Comparison of ENCODE assay signal across 7 mouse cellular contexts in the genomic region with DNA sequence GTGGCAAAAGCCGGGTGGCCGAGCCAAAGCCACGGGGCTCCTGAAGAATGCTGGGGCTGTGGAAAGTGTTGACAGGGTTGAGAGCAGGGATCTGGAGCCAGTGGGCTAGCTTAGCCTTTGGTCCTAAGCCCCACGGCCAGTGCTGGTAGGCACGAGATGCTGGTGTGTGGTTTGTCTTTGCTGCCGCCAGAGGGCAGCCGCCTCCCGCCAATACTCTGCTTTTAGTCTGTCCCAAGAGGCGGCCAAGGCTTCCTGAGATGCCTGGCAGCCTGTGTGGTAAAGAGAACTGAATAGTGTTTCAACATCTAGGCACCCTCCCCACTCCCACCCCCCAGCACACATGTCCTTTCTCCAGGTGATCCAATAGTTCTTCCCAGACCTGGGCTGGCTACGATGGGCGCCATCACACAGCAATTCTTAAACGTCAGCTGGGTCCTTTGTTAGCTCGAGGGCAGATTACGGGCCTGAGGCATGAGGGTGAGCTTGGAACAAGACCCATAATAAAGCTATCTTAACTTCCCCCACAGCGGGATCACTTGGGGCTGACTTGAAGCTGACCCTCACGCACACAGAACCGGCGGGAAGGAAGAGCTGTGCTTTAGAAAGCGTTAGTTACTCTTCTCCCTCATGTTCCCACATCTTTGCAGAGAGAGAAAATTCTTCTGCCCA. TPM values are rescaled to one million over a fixed set of nuclear protein-coding genes. Genes with fewer than 3 reads are reported as not detected.
DNase-seq lines count a peak whose midpoint lies in the region; ATAC-seq lines count a peak whose summit lies in the region.

No protein-coding gene starts in this region.

- no peak overlapping the region for H3K27ac ChIP-seq in intestine, embryonic 15.5 days
- peak overlapping the region; percentile 13; the same call in 1 of the 2 replicates for H3K27ac ChIP-seq in midbrain, embryonic 15.5 days

- H3K27me3 ChIP-seq in intestine, embryonic 15.5 days (replicated peaks), result peaks cover 8% of the 10 kb centered on the region; the same call in 1 of the 2 replicates
- peaks cover 8% of the 10 kb centered on the region; the same call in 1 of the 2 replicates for H3K27me3 ChIP-seq in midbrain, embryonic 15.5 days (replicated peaks)

- 0 out of 2 replicates have a peak, but pooled peaks cover 4% of the 10 kb centered on the region for H3K4me1 ChIP-seq in intestine, embryonic 15.5 days (replicated peaks)
- H3K4me1 ChIP-seq in midbrain, embryonic 15.5 days, result peaks cover 43% of the 10 kb centered on the region

- peak; percentile 72 to 77 for DNase-seq in adrenal gland, adult 18-20 months (ENCODE audit: low spot score in 2 of 2)
- DNase-seq in gastrocnemius, adult 8-10 months (ENCODE audit: low spot score in 2 of 2), result peak; percentile 54 to 63
- DNase-seq in left cerebral cortex, postnatal 36 days (ENCODE audit: low spot score in 2 of 2), result peak; percentile 65 to 77
- peak; percentile 39 to 72 for DNase-seq in spleen, adult 18-20 months

- H3K4me3 ChIP-seq in intestine, embryonic 15.5 days (replicated peaks), result no peak overlapping the region
- no peak overlapping the region for H3K4me3 ChIP-seq in midbrain, embryonic 15.5 days

- no peaks in the 10 kb centered on the region for H3K36me3 ChIP-seq in intestine, embryonic 15.5 days
- no peaks in the 10 kb centered on the region for H3K36me3 ChIP-seq in midbrain, embryonic 15.5 days (replicated peaks)

- peak; percentile 84 for ATAC-seq in common myeloid progenitor, adult 5-6 weeks (replicated peaks; ENCODE audit: low read depth, poor library complexity, severe bottlenecking)
- peak; percentile 83 for ATAC-seq in intestine, embryonic 15.5 days
- peak; percentile 82 for ATAC-seq in midbrain, embryonic 15.5 days (replicated peaks)

- H3K9me3 ChIP-seq in intestine, embryonic 15.5 days, result no peaks in the 10 kb centered on the region
- H3K9me3 ChIP-seq in midbrain, embryonic 15.5 days, result no peaks in the 10 kb centered on the region

- H3K4me2 ChIP-seq in intestine, embryonic 15.5 days (replicated peaks), result no peak overlapping the region
- H3K4me2 ChIP-seq in midbrain, embryonic 15.5 days, result no peak overlapping the region

- 32% methylated on average over 19 of the region's 19 CpGs for WGBS in intestine, embryonic 15.5 days
- WGBS in midbrain, embryonic 15.5 days, result 15% methylated on average over 19 of the region's 19 CpGs

- no peak overlapping the region for H3K9ac ChIP-seq in intestine, embryonic 15.5 days
- no peak overlapping the region for H3K9ac ChIP-seq in midbrain, embryonic 15.5 days

- intact Hi-C loops in left cerebral cortex, postnatal 36 days (cut with DNase I), result loop anchor here (2.0 to 5.0 kb wide), 2 partner anchors 166 to 244 kb away; partner anchors contain the start of genes Islr and Islr2

RNA-seq across cellular contexts. Expression of gene Stra6, which starts 25.0 kb away (rescaled TPM):
- 1 to 10 TPM; 1.1 to 1.5 TPM for total RNA-seq in adrenal gland, adult 18-20 months (2021)
- not detected in 2 replicates for total RNA-seq in common myeloid progenitor, adult 5-6 weeks (2017)
- under 1 TPM in 3 of 4 experiments, not detected in 1; 0.10 to 0.43 (median 0.19) TPM for total RNA-seq in gastrocnemius, adult 8-10 months (2022)
- 4.5 and 4.6 TPM in 2 replicates for polyA plus RNA-seq in intestine, embryonic 15.5 days (2015; fragmentation: Nextera tagmentation; extraction: Ambion mirVana)
- 1 to 10 TPM; 5.6 to 7.3 TPM for total RNA-seq in left cerebral cortex, postnatal 36 days (2021)
- polyA plus RNA-seq in midbrain, embryonic 15.5 days (2015; fragmentation: Nextera tagmentation; extraction: Ambion mirVana), result 15.0 and 15.7 TPM in 2 replicates

RNA-seq across cellular contexts. Expression of gene Cyp11a1, which starts 32.4 kb away (rescaled TPM):
- total RNA-seq in adrenal gland, adult 18-20 months (2021), result 1,000 to 10,000 TPM; 6,431 to 6,741 TPM
- not detected in 2 replicates for total RNA-seq in common myeloid progenitor, adult 5-6 weeks (2017)
- 1 to 10 TPM in 1 of 4 experiments, under 1 TPM in 1, not detected in 2; 0.27 to 1.3 TPM for total RNA-seq in gastrocnemius, adult 8-10 months (2022)
- 9.3 and 22.1 TPM in 2 replicates for polyA plus RNA-seq in intestine, embryonic 15.5 days (2015; fragmentation: Nextera tagmentation; extraction: Ambion mirVana)
- total RNA-seq in left cerebral cortex, postnatal 36 days (2021), result 1 to 10 TPM; 3.9 to 5.6 TPM
- 0.44 and 1.1 TPM in 2 replicates for polyA plus RNA-seq in midbrain, embryonic 15.5 days (2015; fragmentation: Nextera tagmentation; extraction: Ambion mirVana)

Comparison
In these comparisons a context has a peak if more than half of its experiments do, and no peak if none do; other contexts are left out.
1. RNA of gene Cyp11a1, which starts 32.4 kb away (total RNA-seq): 6,431 to 6,741 TPM in adrenal gland, adult 18-20 months; 3.9 to 5.6 TPM in left cerebral cortex, postnatal 36 days, 0.27 to 1.3 TPM in gastrocnemius, adult 8-10 months and not detected in common myeloid progenitor, adult 5-6 weeks; every median in the first group is over 100 times any median in the second.
2. Peak in every context shown above with its lines, with median percentiles within 50 percentile points of each other: DNase-seq and ATAC-seq.